Mouse (Mus musculus) spleen, adult 2 months (tissue): ENCODE measurements at regions not wholly inside any gene's neighbourhood (a gene's known extent, or its start where the extent isn't known, plus 50 kb on each side); places are given as distances from the start of the nearest gene placed in this dataset.

Experiments
- DNase-seq, 2 experiments: peaks; one replicate each; pipeline versions ENCODE4 v3.0.0 to v3.0.0-alpha.2; 2012 to 2021; ENCODE audit warnings: low spot score in 2 of 2, low read depth in 1 of 2
- H3K27ac ChIP-seq: fragments of 200-500 bp; 2 replicates; pipeline ENCODE4 v1.5.1; 2012; ENCODE audit warnings: low read length, inconsistent platforms; ENCODE audit not compliant: insufficient read depth
- H3K27me3 ChIP-seq: fragments of 200-500 bp; 2 replicates; pipeline ENCODE4 v1.6.1; 2012; ENCODE audit warnings: mild to moderate bottlenecking, moderate library complexity, low read length, inconsistent platforms; ENCODE audit not compliant: control insufficient read depth, insufficient read depth
- H3K36me3 ChIP-seq: fragments of 200-500 bp; 2 replicates; pipeline ENCODE4 v1.6.1; 2012; ENCODE audit warnings: mild to moderate bottlenecking, low read length, inconsistent platforms; ENCODE audit not compliant: control insufficient read depth, insufficient read depth
- H3K4me1 ChIP-seq: fragments of 200-500 bp; 2 replicates; pipeline ENCODE4 v1.6.1; 2011; ENCODE audit warnings: inconsistent platforms; ENCODE audit not compliant: control insufficient read depth, insufficient read depth, insufficient read length
- H3K4me3 ChIP-seq: fragments of 200-500 bp; 2 replicates; pipeline ENCODE4 v1.5.1; 2011; ENCODE audit warnings: mild to moderate bottlenecking, inconsistent platforms; ENCODE audit not compliant: insufficient read depth, insufficient read length; ENCODE audit errors: extremely low read depth
- CTCF ChIP-seq: fragments of 200-500 bp; IDR thresholded peaks from 2 replicates; pipeline ENCODE4 v1.5.1; 2011; ENCODE audit warnings: mild to moderate bottlenecking, inconsistent platforms; ENCODE audit not compliant: insufficient read depth, insufficient read length, insufficient replicate concordance; ENCODE audit errors: extremely low read depth
- POLR2A ChIP-seq: fragments of 200-500 bp; IDR thresholded peaks from 2 replicates; pipeline ENCODE4 v1.6.1; 2011; ENCODE audit warnings: low read depth, low read length, inconsistent platforms
- WGBS: fragments of 180-500 bp; shearing (Covaris S2); methylation state at CpG from one replicate; pipeline ENCODE4 v1.1.7; 2018; 5-methylcytosine and 5-hydroxymethylcytosine counted together

DNA sequence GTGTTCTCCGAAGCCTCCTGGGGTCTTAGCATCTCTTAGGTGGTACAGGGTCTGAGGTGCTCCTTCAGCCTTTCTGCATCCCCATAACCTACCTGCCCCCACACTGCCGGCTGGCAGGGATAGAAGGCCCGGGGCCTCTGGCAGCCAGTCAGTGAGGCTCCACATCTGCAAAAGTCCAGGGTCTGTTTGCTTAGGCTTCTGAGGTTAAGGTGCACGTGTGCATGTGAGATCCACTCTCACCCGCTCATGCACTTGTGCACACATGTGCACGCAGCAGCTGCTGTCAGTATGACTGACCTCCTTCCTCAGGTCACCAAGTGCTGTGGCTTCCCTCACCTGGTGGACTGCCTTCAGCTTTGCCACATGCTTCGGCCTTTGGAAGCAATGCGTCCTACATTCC, 75.3 kb upstream of the Bod1 start:
- Histone ChIP-seq H3K4me3 (no peak overlapping the region), H3K27me3 (no peaks in the 10 kb centered on the region), H3K4me1 (no peaks in the 10 kb centered on the region), H3K36me3 (no peaks in the 10 kb centered on the region), H3K27ac (no peak overlapping the region)
- TF ChIP-seq POLR2A, result no peak
- no peak for TF ChIP-seq CTCF
- WGBS, result 86% methylated on average over 8 of the region's 8 CpGs
- DNase-seq, result no peak

DNA sequence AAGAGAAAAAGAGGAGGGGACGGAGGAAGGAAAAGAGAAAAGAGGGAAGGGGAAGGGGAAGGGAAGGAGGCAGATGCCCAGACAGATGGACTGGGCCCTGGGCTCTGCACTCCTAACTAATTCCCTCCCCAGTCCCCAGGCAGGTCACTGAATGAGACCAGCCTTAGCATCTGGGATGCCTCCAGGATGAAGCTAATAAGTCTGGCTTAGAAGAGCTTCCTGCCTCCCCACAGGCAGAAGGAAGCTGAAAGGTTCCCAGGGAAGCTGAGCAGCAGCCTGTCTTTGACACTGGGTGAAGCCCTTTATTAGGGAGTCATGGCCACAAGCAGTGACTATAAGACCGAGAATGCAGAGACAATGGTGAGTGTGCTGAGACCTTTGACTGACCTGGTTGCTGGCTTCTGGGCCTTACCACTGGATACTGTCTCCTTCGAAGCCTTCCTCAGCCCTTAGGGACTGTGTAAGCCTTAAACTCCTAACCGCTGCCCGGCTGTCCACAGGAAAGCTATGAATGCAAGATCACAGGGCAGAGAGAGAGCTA, 76.7 kb upstream of the Bod1 start:
- Histone ChIP-seq H3K27me3 (no peaks in the 10 kb centered on the region), H3K4me1 (no peaks in the 10 kb centered on the region), H3K4me3 (no peak overlapping the region), H3K36me3 (no peaks in the 10 kb centered on the region), H3K27ac (no peak overlapping the region)
- no peak for DNase-seq
- WGBS, result 79% methylated on average over 5 of the region's 5 CpGs
- TF ChIP-seq POLR2A (no peak), CTCF (no peak)

DNA sequence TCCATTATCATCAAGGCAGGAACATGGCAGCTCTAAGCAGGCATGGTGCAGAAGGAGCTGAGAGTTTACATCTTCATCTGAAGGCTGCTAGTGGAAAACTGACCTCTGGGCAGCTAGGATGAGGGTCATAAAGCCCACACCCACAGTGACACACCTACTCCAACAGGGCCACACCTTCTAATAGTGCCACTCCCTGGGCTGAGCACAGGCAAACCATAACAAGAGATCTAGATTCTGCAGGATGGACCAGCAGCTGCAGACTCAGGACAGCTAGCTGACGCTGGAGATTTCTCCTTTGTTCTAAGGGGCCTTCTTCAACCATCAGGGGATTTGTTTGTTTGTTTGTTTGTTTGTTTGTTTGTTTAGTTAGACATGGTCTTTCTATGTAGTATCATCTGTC, 79.6 kb upstream of the Bod1 start:
- no peaks in the 10 kb centered on the region for H3K4me1 ChIP-seq
- H3K4me3 ChIP-seq, result no peak overlapping the region
- 87% methylated on average over 1 of the region's 1 CpGs for WGBS
- no peak for TF ChIP-seq POLR2A
- TF ChIP-seq CTCF, result no peak
- H3K27me3 ChIP-seq, result no peaks in the 10 kb centered on the region
- no peaks in the 10 kb centered on the region for H3K36me3 ChIP-seq
- no peak overlapping the region for H3K27ac ChIP-seq
- no peak for DNase-seq

DNA sequence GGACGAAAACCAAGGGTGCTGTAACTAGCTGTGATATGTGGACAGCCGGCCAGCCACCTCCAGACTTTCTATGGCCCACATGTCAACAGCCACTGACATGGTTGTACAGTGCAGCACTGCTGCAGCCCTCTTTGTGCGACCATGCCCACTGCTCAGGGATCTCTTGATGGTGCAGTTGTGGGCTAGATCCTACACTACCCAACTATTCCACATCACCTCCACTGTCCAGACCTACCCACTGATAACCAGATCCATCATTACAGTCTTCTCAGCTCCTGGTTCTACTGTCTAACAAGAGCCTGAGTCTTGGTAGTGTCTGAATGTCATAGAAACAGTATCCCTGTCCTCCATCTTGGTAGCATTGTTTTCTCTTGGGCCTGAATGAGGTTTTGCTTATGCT, 81.5 kb upstream of the Bod1 start:
- Histone ChIP-seq H3K27ac (no peak overlapping the region), H3K4me3 (no peak overlapping the region), H3K4me1 (no peaks in the 10 kb centered on the region), H3K27me3 (no peaks in the 10 kb centered on the region), H3K36me3 (no peaks in the 10 kb centered on the region)
- 92% methylated on average over 3 of the region's 3 CpGs for WGBS
- TF ChIP-seq CTCF, result no peak
- no peak for TF ChIP-seq POLR2A
- no peak for DNase-seq

DNA sequence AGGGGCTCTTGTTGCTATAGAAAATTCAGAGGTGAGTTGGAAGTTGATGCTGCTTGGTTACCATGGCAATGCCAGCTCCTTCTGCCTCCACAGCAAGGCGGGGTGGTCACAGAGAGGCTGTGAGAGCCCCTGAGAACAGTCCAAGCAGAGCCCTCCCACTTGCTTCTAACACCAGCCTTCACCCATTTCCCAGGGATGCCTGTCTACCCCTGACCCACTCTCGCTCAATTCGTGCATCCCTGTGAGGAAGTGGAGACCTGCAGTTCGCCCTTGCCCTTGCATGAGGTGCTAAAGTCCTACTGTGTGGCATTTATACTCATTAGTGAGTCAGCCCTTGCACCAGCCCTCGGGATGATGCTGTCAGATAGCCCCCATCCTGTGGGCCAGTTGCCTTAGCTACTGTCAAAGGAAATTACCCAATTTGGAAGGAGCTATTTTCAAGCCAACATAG, 82.1 kb upstream of the Bod1 start:
- no peaks in the 10 kb centered on the region for H3K27me3 ChIP-seq
- H3K4me3 ChIP-seq, result no peak overlapping the region
- H3K36me3 ChIP-seq, result no peaks in the 10 kb centered on the region
- H3K27ac ChIP-seq, result no peak overlapping the region
- DNase-seq, result no peak
- 67% methylated on average over 5 of the region's 5 CpGs for WGBS
- no peaks in the 10 kb centered on the region for H3K4me1 ChIP-seq
- no peak for TF ChIP-seq CTCF
- TF ChIP-seq POLR2A, result no peak

DNA sequence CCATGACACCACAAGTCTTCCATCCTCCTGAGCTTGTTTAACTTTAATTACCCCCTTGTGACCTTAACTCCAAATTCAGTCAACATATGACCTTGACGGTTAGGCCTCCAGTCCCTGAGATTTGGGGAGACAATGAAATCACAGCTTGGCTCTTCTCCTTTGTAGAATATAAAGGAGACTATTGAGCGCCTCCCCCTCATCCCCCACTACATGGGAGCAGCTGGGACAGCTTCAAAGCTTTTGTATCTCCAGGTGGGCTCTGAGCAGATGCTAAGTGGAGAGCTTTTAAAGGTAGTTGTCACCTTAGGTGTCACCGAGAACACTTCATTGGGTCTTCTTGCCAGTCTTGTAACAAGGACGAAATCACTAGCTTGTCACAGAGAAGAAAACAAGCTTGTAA, 82.7 kb upstream of the Bod1 start:
- Histone ChIP-seq H3K4me1 (no peaks in the 10 kb centered on the region), H3K27ac (no peak overlapping the region), H3K36me3 (no peaks in the 10 kb centered on the region), H3K27me3 (no peaks in the 10 kb centered on the region), H3K4me3 (no peak overlapping the region)
- no peak for DNase-seq
- WGBS, result 92% methylated on average over 4 of the region's 4 CpGs
- TF ChIP-seq POLR2A (no peak), CTCF (no peak)

DNA sequence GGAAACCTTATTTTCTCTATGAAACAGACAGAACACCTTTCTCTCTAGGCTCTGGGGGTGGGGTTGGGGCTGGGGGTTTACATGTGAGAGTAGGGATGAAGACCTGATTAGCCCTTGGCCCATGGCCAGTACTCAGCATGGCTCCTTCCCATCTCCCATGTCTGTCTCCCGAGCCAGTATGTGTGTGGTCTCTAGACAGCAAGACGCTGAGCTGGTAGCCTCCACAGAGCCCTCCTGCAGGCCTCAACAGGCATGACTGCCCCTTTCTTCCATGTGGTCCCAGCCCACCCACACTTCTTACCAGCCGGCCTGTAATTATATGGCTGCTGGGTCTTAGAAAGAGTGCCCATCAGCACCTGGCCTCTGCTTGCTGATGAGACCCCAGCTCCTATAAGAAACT, 84.2 kb upstream of the Bod1 start:
- Histone ChIP-seq H3K27ac (no peak overlapping the region), H3K4me3 (no peak overlapping the region), H3K36me3 (no peaks in the 10 kb centered on the region), H3K27me3 (no peaks in the 10 kb centered on the region), H3K4me1 (peaks cover 4% of the 10 kb centered on the region; the same call in 1 of the 2 replicates)
- TF ChIP-seq POLR2A, result no peak
- no peak for TF ChIP-seq CTCF
- no peak for DNase-seq
- 93% methylated on average over 3 of the region's 3 CpGs for WGBS
